Mouse (Mus musculus): ENCODE measurements around the gene AC131692.1. TPM values are rescaled to one million over a fixed set of nuclear protein-coding genes. Genes with fewer than 3 reads are reported as not detected.

The AC131692.1 gene
- polyA plus RNA-seq, 1 experiment = not detected

GRCm38 (mm10) chr19:6140374-6140677 is 46.1 kb downstream of the AC131692.1 start:
- Histone ChIP-seq H3K4me1 (ENCODE audit: control insufficient read depth, insufficient read depth, insufficient read length, low read length) (no peaks in the 10 kb centered on the region), H3K27me3 (ENCODE audit: control insufficient read depth, insufficient read depth, low read length) (no peaks in the 10 kb centered on the region), H3K4me3 (ENCODE audit: low read depth, low read length) (peak overlapping the region; percentile 80), H3K36me3 (ENCODE audit: control insufficient read depth, insufficient read depth, low read length) (peaks cover 3% of the 10 kb centered on the region; the same call in 1 of the 2 replicates), H3K27ac (ENCODE audit: insufficient read depth, low read depth, low read length) (peak overlapping the region; percentile 93)
- TF ChIP-seq CTCF (IDR thresholded peaks at IDR 0.05; ENCODE audit: extremely low read depth, insufficient read length, insufficient replicate concordance, low read depth, low read length) = no peak
- no peak for TF ChIP-seq POLR2A (IDR thresholded peaks at IDR 0.05; ENCODE audit: low read depth, low read length)
- WGBS = under 1% methylated on average over 16 of the region's 16 CpGs

DNA sequence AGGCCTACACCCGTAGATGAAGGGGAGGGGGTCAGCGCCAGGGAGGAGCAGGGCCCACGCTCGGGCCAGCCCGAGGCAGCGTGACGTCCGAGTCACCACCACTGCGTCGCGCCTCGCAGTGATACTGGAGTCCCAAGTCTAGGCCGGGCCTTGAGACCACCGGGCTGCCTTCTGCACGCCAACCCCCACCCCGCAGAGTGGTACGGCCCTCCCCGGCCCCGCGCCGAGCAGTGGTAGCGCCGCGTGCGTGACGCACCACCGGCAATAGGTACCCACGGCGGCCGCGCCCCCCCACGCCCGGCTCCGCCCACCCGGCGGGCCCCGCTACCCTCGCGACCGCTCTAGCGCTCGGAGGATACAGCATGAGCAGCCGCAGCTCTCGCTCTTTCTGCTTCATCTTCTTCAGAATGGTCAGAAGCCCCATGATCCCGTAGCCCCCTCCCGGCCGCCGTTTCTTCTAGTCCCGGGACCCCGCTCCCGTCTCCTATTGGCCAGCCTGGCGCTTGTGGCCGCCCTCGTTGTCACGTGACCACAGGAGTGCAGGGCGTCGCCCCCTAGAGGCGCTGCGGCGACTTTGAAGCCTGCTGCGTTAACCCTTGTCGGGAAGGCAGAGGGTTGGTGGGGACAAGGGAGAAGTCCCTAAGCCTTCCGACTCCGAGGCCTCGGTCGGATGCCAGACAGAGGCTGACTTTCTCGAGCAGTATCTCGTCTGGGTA is 46.6 kb downstream of the AC131692.1 start, which contains the start of gene Batf2:
TSS of gene Batf2 (plus strand) at position 306 of the 716 bp plus-strand sequence.
- Histone ChIP-seq H3K4me1 (ENCODE audit: control insufficient read depth, insufficient read depth, insufficient read length, low read length) (no peaks in the 10 kb centered on the region), H3K27ac (ENCODE audit: insufficient read depth, low read depth, low read length) (peak within 1 kb of the TSS; percentile 93), H3K36me3 (ENCODE audit: control insufficient read depth, insufficient read depth, low read length) (peaks cover 3% of the 10 kb centered on the region; the same call in 1 of the 2 replicates), H3K27me3 (ENCODE audit: control insufficient read depth, insufficient read depth, low read length) (no peaks in the 10 kb centered on the region), H3K4me3 (ENCODE audit: low read depth, low read length) (peak within 1 kb of the TSS; percentile 80)
- TF ChIP-seq CTCF (IDR thresholded peaks at IDR 0.05; ENCODE audit: extremely low read depth, insufficient read length, insufficient replicate concordance, low read depth, low read length) (no peak; the same call in 1 of the 2 replicates), POLR2A (IDR thresholded peaks at IDR 0.05; ENCODE audit: low read depth, low read length) (no peak)
- 1% methylated on average over 68 of the region's 68 CpGs for WGBS

- no peaks in the 10 kb centered on the region for H3K4me1 ChIP-seq (ENCODE audit: control insufficient read depth, insufficient read depth, insufficient read length, low read length)
- TF ChIP-seq POLR2A (IDR thresholded peaks at IDR 0.05; ENCODE audit: low read depth, low read length) = 0 out of 2 replicates have a peak, but pooled peaks have one; percentile 12
- TF ChIP-seq CTCF (IDR thresholded peaks at IDR 0.05; ENCODE audit: extremely low read depth, insufficient read length, insufficient replicate concordance, low read depth, low read length) = peak; percentile 65; the same call in 1 of the 2 replicates
- peak within 1 kb of the TSS; percentile 93 for H3K27ac ChIP-seq (ENCODE audit: insufficient read depth, low read depth, low read length)
- 1% methylated on average over 15 of the region's 15 CpGs for WGBS
- H3K27me3 ChIP-seq (ENCODE audit: control insufficient read depth, insufficient read depth, low read length) = no peaks in the 10 kb centered on the region
- H3K36me3 ChIP-seq (ENCODE audit: control insufficient read depth, insufficient read depth, low read length) = peaks cover 3% of the 10 kb centered on the region; the same call in 1 of the 2 replicates
- peak within 1 kb of the TSS; percentile 80 for H3K4me3 ChIP-seq (ENCODE audit: low read depth, low read length)
Observed at GRCm38 (mm10) chr19:6141394-6141749, 47.2 kb downstream of the AC131692.1 start, which contains the start of gene Arl2. Gene Arl2, minus strand, starts transcription at chr19:6141548.

- no peaks in the 10 kb centered on the region for H3K36me3 ChIP-seq (ENCODE audit: control insufficient read depth, insufficient read depth, low read length)
- H3K4me1 ChIP-seq (ENCODE audit: control insufficient read depth, insufficient read depth, insufficient read length, low read length) = no peaks in the 10 kb centered on the region
- no peak overlapping the region for H3K4me3 ChIP-seq (ENCODE audit: low read depth, low read length)
- H3K27me3 ChIP-seq (ENCODE audit: control insufficient read depth, insufficient read depth, low read length) = no peaks in the 10 kb centered on the region
- TF ChIP-seq CTCF (IDR thresholded peaks at IDR 0.05; ENCODE audit: extremely low read depth, insufficient read length, insufficient replicate concordance, low read depth, low read length) = no peak
- no peak for TF ChIP-seq POLR2A (IDR thresholded peaks at IDR 0.05; ENCODE audit: low read depth, low read length)
- no peak overlapping the region for H3K27ac ChIP-seq (ENCODE audit: insufficient read depth, low read depth, low read length)
- 58% methylated on average over 5 of the region's 5 CpGs for WGBS
Observed at GRCm38 (mm10) chr19:6144842-6145241, 50.6 kb downstream of the AC131692.1 start.

Other genes with a start within 250 kb of the AC131692.1 start
- 32.1 and 62.1 TPM in 2 replicates for gene Frmd8, start 219.1 kb upstream of the AC131692.1 start, polyA plus RNA-seq (2012; rRNA removed)
- 207 and 241 TPM in 2 replicates for gene Slc25a45, start 216.6 kb upstream of the AC131692.1 start, polyA plus RNA-seq (2012; rRNA removed)
- gene Tigd3, start 200.3 kb upstream of the AC131692.1 start, polyA plus RNA-seq (2012; rRNA removed) = 0.90 and 2.0 TPM in 2 replicates
- gene Dpf2, start 181.4 kb upstream of the AC131692.1 start, polyA plus RNA-seq (2012; rRNA removed) = 34.1 and 64.3 TPM in 2 replicates
- 10.3 and 30.6 TPM in 2 replicates for gene Cdc42ep2, start 169.6 kb upstream of the AC131692.1 start, polyA plus RNA-seq (2012; rRNA removed)
- 14.2 and 40.8 TPM in 2 replicates for gene Pola2, start 130.2 kb upstream of the AC131692.1 start, polyA plus RNA-seq (2012; rRNA removed)
- 0.08 TPM in 1 of 2 replicates, not detected in the other for gene Slc22a20, start 108.3 kb upstream of the AC131692.1 start, polyA plus RNA-seq (2012; rRNA removed)
- 30.9 and 129 TPM in 2 replicates for gene Capn1, start 78.5 kb upstream of the AC131692.1 start, polyA plus RNA-seq (2012; rRNA removed)
- gene Syvn1, start 47.8 kb upstream of the AC131692.1 start, polyA plus RNA-seq (2012; rRNA removed) = 70.9 and 103 TPM in 2 replicates
- gene Mrpl49, start 36.6 kb upstream of the AC131692.1 start, polyA plus RNA-seq (2012; rRNA removed) = 7.6 and 14.8 TPM in 2 replicates
- gene Fau, start 36.6 kb upstream of the AC131692.1 start, polyA plus RNA-seq (2012; rRNA removed) = 1,660 and 2,469 TPM in 2 replicates
- 56.8 and 78.1 TPM in 2 replicates for gene Znhit2, start 33.2 kb upstream of the AC131692.1 start, polyA plus RNA-seq (2012; rRNA removed)
- 30.6 and 49.4 TPM in 2 replicates for gene Tm7sf2, start 26.0 kb upstream of the AC131692.1 start, polyA plus RNA-seq (2012; rRNA removed)
- gene Vps51, start 17.2 kb upstream of the AC131692.1 start, polyA plus RNA-seq (2012; rRNA removed) = 46.5 and 84.2 TPM in 2 replicates
- gene Tmem262, start 14.4 kb upstream of the AC131692.1 start, polyA plus RNA-seq (2012; rRNA removed) = not detected in 2 replicates
- gene Gm28374, start 12.2 kb upstream of the AC131692.1 start, polyA plus RNA-seq (2012; rRNA removed) = not detected in 2 replicates
- gene Zfpl1, start 9.5 kb upstream of the AC131692.1 start, polyA plus RNA-seq (2012; rRNA removed) = 62.1 and 119 TPM in 2 replicates
- 1.6 and 2.6 TPM in 2 replicates for gene Cdca5, start 9.4 kb upstream of the AC131692.1 start, polyA plus RNA-seq (2012; rRNA removed)
- 46.7 and 1,874 TPM in 2 replicates for gene Naaladl1, start 11.4 kb downstream of the AC131692.1 start, polyA plus RNA-seq (2012; rRNA removed)
- 35.7 and 46.4 TPM in 2 replicates for gene Sac3d1, start 24.2 kb downstream of the AC131692.1 start, polyA plus RNA-seq (2012; rRNA removed)
- gene Snx15, start 33.9 kb downstream of the AC131692.1 start, polyA plus RNA-seq (2012; rRNA removed) = 19.8 and 41.8 TPM in 2 replicates
- gene Batf2, start 46.6 kb downstream of the AC131692.1 start, polyA plus RNA-seq (2012; rRNA removed) = 67.6 and 146 TPM in 2 replicates
- 62.7 and 98.9 TPM in 2 replicates for gene Arl2, start 47.1 kb downstream of the AC131692.1 start, polyA plus RNA-seq (2012; rRNA removed)
- gene Majin, start 90.0 kb downstream of the AC131692.1 start, polyA plus RNA-seq (2012; rRNA removed) = 0.17 and 1.7 TPM in 2 replicates
- 0.74 TPM in 1 of 2 replicates, not detected in the other for gene Gpha2, start 132.0 kb downstream of the AC131692.1 start, polyA plus RNA-seq (2012; rRNA removed)
- 64.2 and 112 TPM in 2 replicates for gene Ppp2r5b, start 141.5 kb downstream of the AC131692.1 start, polyA plus RNA-seq (2012; rRNA removed)
- 37.0 and 68.8 TPM in 2 replicates for gene Atg2a, start 147.2 kb downstream of the AC131692.1 start, polyA plus RNA-seq (2012; rRNA removed)
- gene Ehd1, start 182.3 kb downstream of the AC131692.1 start, polyA plus RNA-seq (2012; rRNA removed) = 315 and 714 TPM in 2 replicates
- gene Cdc42bpg, start 212.0 kb downstream of the AC131692.1 start, polyA plus RNA-seq (2012; rRNA removed) = 26.0 and 53.2 TPM in 2 replicates
- 23.6 and 38.5 TPM in 2 replicates for gene Men1, start 240.6 kb downstream of the AC131692.1 start, polyA plus RNA-seq (2012; rRNA removed)
- 41.0 and 77.3 TPM in 2 replicates for gene Map4k2, start 246.7 kb downstream of the AC131692.1 start, polyA plus RNA-seq (2012; rRNA removed)